Mouse (Mus musculus): ENCODE results near the gene Frmd4a. TPM values are rescaled to one million over a fixed set of nuclear protein-coding genes. Genes with fewer than 3 reads are reported as not detected.

Gene Frmd4a
- total and polyA plus RNA-seq, 2 experiments from 2014 or later, result 11.9 to 44.1 TPM

- peak overlapping the region; percentile 36 for H3K27ac ChIP-seq (ENCODE audit: low read depth)
- H3K4me3 ChIP-seq (ENCODE audit: low read depth, low read length), result no peak overlapping the region
- DNase-seq (ENCODE audit: low spot score), result peak; percentile 56
- 0 out of 2 replicates have a peak overlapping the region, but pooled peaks have one; percentile 2 for H3K4me2 ChIP-seq (ENCODE audit: low read depth, low read length)
- H3K9me3 ChIP-seq (replicated peaks; ENCODE audit: control insufficient read depth, low read length), result no peaks in the 10 kb centered on the region
- no peak overlapping the region for H3K9ac ChIP-seq (replicated peaks; ENCODE audit: low read depth, low read length)
- TF ChIP-seq CTCF (IDR thresholded peaks at IDR 0.05; ENCODE audit: low read depth) (peak; percentile 59), EP300 (IDR thresholded peaks at IDR 0.05; ENCODE audit: low read depth) (no peak)
- no peaks in the 10 kb centered on the region for H3K27me3 ChIP-seq (ENCODE audit: control insufficient read depth, insufficient read depth, low read length)
- ATAC-seq (ENCODE audit: insufficient read depth, low read depth), result peak; percentile 93
- H3K4me1 ChIP-seq (ENCODE audit: control insufficient read depth, insufficient read depth), result peaks cover 6% of the 10 kb centered on the region; the same call in 1 of the 2 replicates
- 46% methylated on average over 15 of the region's 15 CpGs for WGBS
- H3K36me3 ChIP-seq (replicated peaks; ENCODE audit: control insufficient read depth, insufficient read depth, low read length), result no peaks in the 10 kb centered on the region
Measured at GRCm38 (mm10) chr2:4159574-4160203, 142.2 kb downstream of the Frmd4a start.

GRCm38 (mm10) chr2:4166191-4166590 is 148.7 kb downstream of the Frmd4a start:
- Histone ChIP-seq H3K27me3 (ENCODE audit: control insufficient read depth, insufficient read depth, low read length) (no peaks in the 10 kb centered on the region), H3K9me3 (replicated peaks; ENCODE audit: control insufficient read depth, low read length) (no peaks in the 10 kb centered on the region), H3K4me1 (ENCODE audit: control insufficient read depth, insufficient read depth) (peaks cover 10% of the 10 kb centered on the region), H3K9ac (replicated peaks; ENCODE audit: low read depth, low read length) (no peak overlapping the region), H3K27ac (ENCODE audit: low read depth) (no peak overlapping the region), H3K4me3 (ENCODE audit: low read depth, low read length) (no peak overlapping the region), H3K4me2 (ENCODE audit: low read depth, low read length) (no peak overlapping the region), H3K36me3 (replicated peaks; ENCODE audit: control insufficient read depth, insufficient read depth, low read length) (no peaks in the 10 kb centered on the region)
- ATAC-seq (ENCODE audit: insufficient read depth, low read depth) (no peak), DNase-seq (ENCODE audit: low spot score) (no peak)
- TF ChIP-seq CTCF (IDR thresholded peaks at IDR 0.05; ENCODE audit: low read depth) (no peak), EP300 (IDR thresholded peaks at IDR 0.05; ENCODE audit: low read depth) (no peak)
- 84% methylated on average over 2 of the region's 2 CpGs for WGBS

GRCm38 (mm10) chr2:4167131-4167530 is 149.6 kb downstream of the Frmd4a start:
- no peak for ATAC-seq (ENCODE audit: insufficient read depth, low read depth)
- no peak for DNase-seq (ENCODE audit: low spot score)
- H3K27ac ChIP-seq (ENCODE audit: low read depth), result no peak overlapping the region
- no peak overlapping the region for H3K4me3 ChIP-seq (ENCODE audit: low read depth, low read length)
- no peaks in the 10 kb centered on the region for H3K9me3 ChIP-seq (replicated peaks; ENCODE audit: control insufficient read depth, low read length)
- 80% methylated on average over 6 of the region's 6 CpGs for WGBS
- TF ChIP-seq CTCF (IDR thresholded peaks at IDR 0.05; ENCODE audit: low read depth), result no peak
- no peak for TF ChIP-seq EP300 (IDR thresholded peaks at IDR 0.05; ENCODE audit: low read depth)
- no peak overlapping the region for H3K4me2 ChIP-seq (ENCODE audit: low read depth, low read length)
- peaks cover 10% of the 10 kb centered on the region for H3K4me1 ChIP-seq (ENCODE audit: control insufficient read depth, insufficient read depth)
- H3K27me3 ChIP-seq (ENCODE audit: control insufficient read depth, insufficient read depth, low read length), result no peaks in the 10 kb centered on the region
- no peaks in the 10 kb centered on the region for H3K36me3 ChIP-seq (replicated peaks; ENCODE audit: control insufficient read depth, insufficient read depth, low read length)
- no peak overlapping the region for H3K9ac ChIP-seq (replicated peaks; ENCODE audit: low read depth, low read length)

- Histone ChIP-seq H3K27ac (ENCODE audit: low read depth) (peak overlapping the region; percentile 34; the same call in 1 of the 2 replicates), H3K36me3 (replicated peaks; ENCODE audit: control insufficient read depth, insufficient read depth, low read length) (no peaks in the 10 kb centered on the region), H3K27me3 (ENCODE audit: control insufficient read depth, insufficient read depth, low read length) (no peaks in the 10 kb centered on the region), H3K4me2 (ENCODE audit: low read depth, low read length) (no peak overlapping the region), H3K9ac (replicated peaks; ENCODE audit: low read depth, low read length) (no peak overlapping the region), H3K4me1 (ENCODE audit: control insufficient read depth, insufficient read depth) (peaks cover 10% of the 10 kb centered on the region), H3K4me3 (ENCODE audit: low read depth, low read length) (no peak overlapping the region), H3K9me3 (replicated peaks; ENCODE audit: control insufficient read depth, low read length) (no peaks in the 10 kb centered on the region)
- ATAC-seq (ENCODE audit: insufficient read depth, low read depth) (no peak), DNase-seq (ENCODE audit: low spot score) (no peak)
- 68% methylated on average over 10 of the region's 10 CpGs for WGBS
- no peak for TF ChIP-seq CTCF (IDR thresholded peaks at IDR 0.05; ENCODE audit: low read depth)
- TF ChIP-seq EP300 (IDR thresholded peaks at IDR 0.05; ENCODE audit: low read depth), result no peak
Measured at GRCm38 (mm10) chr2:4169726-4170125, 152.2 kb downstream of the Frmd4a start.

GRCm38 (mm10) chr2:4170189-4170588 is 152.7 kb downstream of the Frmd4a start:
- H3K27me3 ChIP-seq (ENCODE audit: control insufficient read depth, insufficient read depth, low read length), result no peaks in the 10 kb centered on the region
- no peak overlapping the region for H3K9ac ChIP-seq (replicated peaks; ENCODE audit: low read depth, low read length)
- no peaks in the 10 kb centered on the region for H3K9me3 ChIP-seq (replicated peaks; ENCODE audit: control insufficient read depth, low read length)
- H3K4me2 ChIP-seq (ENCODE audit: low read depth, low read length), result no peak overlapping the region
- DNase-seq (ENCODE audit: low spot score), result no peak
- no peak overlapping the region for H3K27ac ChIP-seq (ENCODE audit: low read depth)
- no peak overlapping the region for H3K4me3 ChIP-seq (ENCODE audit: low read depth, low read length)
- peaks cover 10% of the 10 kb centered on the region for H3K4me1 ChIP-seq (ENCODE audit: control insufficient read depth, insufficient read depth)
- no peak for ATAC-seq (ENCODE audit: insufficient read depth, low read depth)
- H3K36me3 ChIP-seq (replicated peaks; ENCODE audit: control insufficient read depth, insufficient read depth, low read length), result no peaks in the 10 kb centered on the region
- TF ChIP-seq CTCF (IDR thresholded peaks at IDR 0.05; ENCODE audit: low read depth) (no peak), EP300 (IDR thresholded peaks at IDR 0.05; ENCODE audit: low read depth) (no peak)
- 72% methylated on average over 4 of the region's 4 CpGs for WGBS

DNA sequence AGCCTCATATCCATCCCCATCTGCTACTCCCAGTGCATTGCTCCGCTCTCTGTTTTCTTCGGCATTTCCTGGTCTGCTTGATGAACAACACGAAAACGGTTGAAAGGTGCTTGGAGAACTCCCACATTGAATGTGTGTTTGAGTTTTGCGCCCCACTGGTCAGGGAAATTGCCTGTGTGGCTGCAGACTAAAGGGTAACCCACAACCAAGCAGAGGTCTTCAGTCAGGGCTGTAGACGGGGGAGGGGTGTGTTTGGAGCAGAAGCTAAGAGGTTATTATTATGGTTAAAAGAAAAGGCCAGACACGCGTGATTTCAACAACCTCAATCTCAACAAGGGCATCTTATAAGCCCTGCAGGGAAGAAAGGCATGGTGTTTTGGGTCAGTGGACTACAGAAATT is 167.5 kb downstream of the Frmd4a start:
- WGBS, result 83% methylated on average over 8 of the region's 8 CpGs
- no peak for DNase-seq (ENCODE audit: low spot score)

More for the DNA sequence above, 167.5 kb downstream of the Frmd4a start:
- Histone ChIP-seq H3K9me3 (replicated peaks; ENCODE audit: control insufficient read depth, low read length) (no peaks in the 10 kb centered on the region), H3K4me1 (ENCODE audit: control insufficient read depth, insufficient read depth) (peaks cover 25% of the 10 kb centered on the region), H3K27ac (ENCODE audit: low read depth) (no peak overlapping the region), H3K9ac (replicated peaks; ENCODE audit: low read depth, low read length) (no peak overlapping the region), H3K4me3 (ENCODE audit: low read depth, low read length) (no peak overlapping the region), H3K36me3 (replicated peaks; ENCODE audit: control insufficient read depth, insufficient read depth, low read length) (no peaks in the 10 kb centered on the region), H3K27me3 (ENCODE audit: control insufficient read depth, insufficient read depth, low read length) (no peaks in the 10 kb centered on the region), H3K4me2 (ENCODE audit: low read depth, low read length) (no peak overlapping the region)
- no peak for ATAC-seq (ENCODE audit: insufficient read depth, low read depth)
- no peak for TF ChIP-seq CTCF (IDR thresholded peaks at IDR 0.05; ENCODE audit: low read depth)
- TF ChIP-seq EP300 (IDR thresholded peaks at IDR 0.05; ENCODE audit: low read depth), result no peak

Measured in heart, postnatal 0 days (tissue).